Mouse (Mus musculus): ENCODE measurements around the gene Krt23. TPM values are rescaled to one million over a fixed set of nuclear protein-coding genes. Genes with fewer than 3 reads are reported as not detected.
A peak's percentile ranks its signal among the peaks of the same experiment; 100 is the strongest.

Krt23 gene
- not detected for total RNA-seq (2021)
- long read RNA-seq, result 0 reads

- DNase-seq (ENCODE audit: low spot score in 2 of 2), result no peak
These were observed at the start of gene Krt23 for GRCm38 (mm10) chr11:99492733-99493573. Gene Krt23, minus strand, starts transcription at chr11:99493137.

- DNase-seq (ENCODE audit: low spot score in 2 of 2), result peak; percentile 29 to 65
These were observed 46.8 kb upstream of the Krt23 start for GRCm38 (mm10) chr11:99539721-99540120.

GRCm38 (mm10) chr11:99521288-99521860 lies 28.4 kb upstream of the Krt23 start, which contains the start of gene Krt39:
Gene Krt39, minus strand, starts transcription at chr11:99521338.
- no peak for DNase-seq (ENCODE audit: low spot score in 2 of 2)

- no peak for DNase-seq (ENCODE audit: low spot score in 2 of 2)
These were observed 21.2 kb upstream of the Krt23 start for GRCm38 (mm10) chr11:99514098-99514497.

GRCm38 (mm10) chr11:99500095-99500805 lies 7.3 kb upstream of the Krt23 start:
- DNase-seq (ENCODE audit: low spot score in 2 of 2), result no peak

- no peak for DNase-seq (ENCODE audit: low spot score in 2 of 2)
These were observed 3.5 kb upstream of the Krt23 start for GRCm38 (mm10) chr11:99496460-99496859.

- no peak for DNase-seq (ENCODE audit: low spot score in 2 of 2)
These were observed 1.8 kb upstream of the Krt23 start for GRCm38 (mm10) chr11:99494741-99495140.

GRCm38 (mm10) chr11:99493574-99493850 lies 575 bp upstream of the Krt23 start:
- no peak for DNase-seq (ENCODE audit: low spot score in 2 of 2)

GRCm38 (mm10) chr11:99491040-99491439 lies 1.9 kb downstream of the Krt23 start:
- DNase-seq (ENCODE audit: low spot score in 2 of 2), result no peak

- no peak for DNase-seq (ENCODE audit: low spot score in 2 of 2)
These were observed 2.3 kb downstream of the Krt23 start for GRCm38 (mm10) chr11:99490624-99491023.

- no peak for DNase-seq (ENCODE audit: low spot score in 2 of 2)
These were observed 3.7 kb downstream of the Krt23 start for GRCm38 (mm10) chr11:99489233-99489632.

- DNase-seq (ENCODE audit: low spot score in 2 of 2), result no peak
These were observed 18.0 kb downstream of the Krt23 start for GRCm38 (mm10) chr11:99474981-99475380.

- DNase-seq (ENCODE audit: low spot score in 2 of 2), result no peak
These were observed 19.5 kb downstream of the Krt23 start for GRCm38 (mm10) chr11:99473433-99473832.

GRCm38 (mm10) chr11:99472405-99472804 lies 20.5 kb downstream of the Krt23 start:
- no peak for DNase-seq (ENCODE audit: low spot score in 2 of 2)

- no peak for DNase-seq (ENCODE audit: low spot score in 2 of 2)
These were observed 21.0 kb downstream of the Krt23 start for GRCm38 (mm10) chr11:99471946-99472345.

GRCm38 (mm10) chr11:99469228-99469627 lies 23.7 kb downstream of the Krt23 start:
- DNase-seq (ENCODE audit: low spot score in 2 of 2), result no peak

GRCm38 (mm10) chr11:99468566-99468965 lies 24.4 kb downstream of the Krt23 start:
- no peak for DNase-seq (ENCODE audit: low spot score in 2 of 2)

GRCm38 (mm10) chr11:99466316-99466715 lies 26.6 kb downstream of the Krt23 start:
- DNase-seq (ENCODE audit: low spot score in 2 of 2), result peak in 1 of 2 experiments; percentile 11

- DNase-seq (ENCODE audit: low spot score in 2 of 2), result peak; percentile 63 to 91
These were observed 28.1 kb downstream of the Krt23 start for GRCm38 (mm10) chr11:99464836-99465235.

- DNase-seq (ENCODE audit: low spot score in 2 of 2), result peak; percentile 39 to 84
These were observed 29.8 kb downstream of the Krt23 start for GRCm38 (mm10) chr11:99463155-99463554.

GRCm38 (mm10) chr11:99461736-99462135 lies 31.2 kb downstream of the Krt23 start:
- DNase-seq (ENCODE audit: low spot score in 2 of 2), result no peak

- DNase-seq (ENCODE audit: low spot score in 2 of 2), result no peak
These were observed 34.0 kb downstream of the Krt23 start for GRCm38 (mm10) chr11:99458887-99459286.
